Mouse (Mus musculus) heart, embryonic 12.5 days (tissue): ENCODE measurements around the gene Agmat. TPM values are rescaled to one million over a fixed set of nuclear protein-coding genes. Genes with fewer than 3 reads are reported as not detected.

Source experiments
- ATAC-seq: fragments of 200-750 bp; cut with Nextera tagmentation; 2 replicates; pipeline ENCODE4 v1.8.0; 2017; ENCODE audit warnings: moderate TSS enrichment, moderate library complexity; ENCODE audit not compliant: insufficient number of reproducible peaks, low FRiP score
- H3K27ac ChIP-seq: fragments of 300-500 bp; sonication (generic); 2 replicates; pipeline ENCODE4 v1.5.1; 2016; ENCODE audit warnings: mild to moderate bottlenecking, moderate library complexity; ENCODE audit not compliant: poor library complexity, severe bottlenecking
- H3K27me3 ChIP-seq: fragments of 300-500 bp; sonication (generic); replicated peaks from 2 replicates; pipeline ENCODE4 v1.6.1; 2016; ENCODE audit warnings: mild to moderate bottlenecking, moderate library complexity
- H3K36me3 ChIP-seq: fragments of 300-500 bp; sonication (generic); 2 replicates; pipeline ENCODE4 v1.6.1; 2016; ENCODE audit warnings: mild to moderate bottlenecking, moderate library complexity
- H3K4me1 ChIP-seq: fragments of 300-500 bp; sonication (generic); replicated peaks from 2 replicates; pipeline ENCODE4 v1.6.1; 2016; ENCODE audit warnings: mild to moderate bottlenecking
- H3K4me2 ChIP-seq: fragments of 300-500 bp; sonication (generic); 2 replicates; pipeline ENCODE4 v1.6.1; 2016; ENCODE audit warnings: mild to moderate bottlenecking, moderate library complexity
- H3K4me3 ChIP-seq: fragments of 300-500 bp; sonication (generic); 2 replicates; pipeline ENCODE4 v1.5.1; 2016; ENCODE audit warnings: mild to moderate bottlenecking
- H3K9ac ChIP-seq: fragments of 300-500 bp; sonication (generic); 2 replicates; pipeline ENCODE4 v1.6.1; 2016; ENCODE audit warnings: mild to moderate bottlenecking, moderate library complexity
- H3K9me3 ChIP-seq: fragments of 300-500 bp; sonication (generic); replicated peaks from 2 replicates; pipeline ENCODE4 v1.6.1; 2016; ENCODE audit warnings: mild to moderate bottlenecking, moderate library complexity
- WGBS: fragments of 180-500 bp; shearing (Covaris S2); methylation state at CpG from one replicate; pipeline ENCODE4 v1.1.7; 2016; 5-methylcytosine and 5-hydroxymethylcytosine counted together
- polyA plus RNA-seq: library from polyadenylated mRNA; unstranded; fragments of >200 nt; fragmentation: Nextera tagmentation; extraction: Ambion mirVana; gene quantifications from 2 replicates; pipeline ENCODE4 v1.2.1, GENCODE M21; 2016

Agmat gene
- 0.92 and 1.3 TPM in 2 replicates for polyA plus RNA-seq

DNA sequence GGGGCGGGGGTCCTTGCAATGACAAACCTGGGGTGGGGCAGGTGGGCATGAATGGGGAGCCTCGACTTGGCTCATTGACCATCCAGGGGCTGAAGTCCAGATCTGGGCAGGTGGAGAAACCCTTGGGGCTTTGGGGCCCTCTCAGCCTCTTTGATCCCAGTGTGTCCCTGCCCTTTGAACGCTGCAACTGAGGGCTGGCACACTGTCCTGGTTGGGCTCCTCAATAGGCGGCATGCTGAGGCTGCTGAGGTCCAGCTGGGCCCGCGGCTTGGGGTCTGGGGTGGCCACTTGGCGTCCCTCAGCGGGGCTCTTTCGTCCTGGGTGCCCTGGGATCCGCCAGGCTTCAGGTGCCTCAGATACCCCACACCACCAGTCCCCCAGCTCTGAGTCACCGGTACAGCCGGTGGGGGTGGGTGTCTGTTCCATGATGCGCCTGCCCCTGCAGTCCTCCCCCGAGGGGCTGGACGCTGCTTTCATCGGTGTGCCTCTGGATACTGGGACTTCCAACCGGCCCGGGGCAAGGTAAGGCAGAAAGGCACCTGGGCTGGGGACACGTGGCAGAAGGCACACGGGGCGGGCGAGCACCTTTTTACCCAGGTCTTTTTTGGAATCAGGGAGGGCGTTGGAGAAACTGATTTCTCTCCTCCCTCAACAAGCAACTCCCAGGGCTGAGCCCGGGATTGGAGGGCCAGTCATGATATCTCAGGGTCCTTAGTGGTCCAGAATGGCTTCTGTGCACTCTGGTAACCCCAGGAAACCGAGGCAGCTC lies at the start of gene Agmat:
Gene Agmat, plus strand, starts transcription at position 95 of the 769 bp plus-strand sequence.
- 0 out of 2 replicates have a peak within 1 kb of the TSS, but pooled peaks have one; percentile 6 for H3K4me2 ChIP-seq
- WGBS = 24% methylated on average over 25 of the region's 25 CpGs
- no peak within 1 kb of the TSS for H3K27ac ChIP-seq
- no peaks in the 10 kb centered on the region for H3K36me3 ChIP-seq
- no peak within 1 kb of the TSS for H3K4me3 ChIP-seq
- H3K27me3 ChIP-seq = no peaks in the 10 kb centered on the region
- ATAC-seq = 0 out of 2 replicates have a peak, but pooled peaks have one; percentile 10
- H3K4me1 ChIP-seq = peaks cover 26% of the 10 kb centered on the region
- H3K9ac ChIP-seq = no peak within 1 kb of the TSS
- no peaks in the 10 kb centered on the region for H3K9me3 ChIP-seq

DNA sequence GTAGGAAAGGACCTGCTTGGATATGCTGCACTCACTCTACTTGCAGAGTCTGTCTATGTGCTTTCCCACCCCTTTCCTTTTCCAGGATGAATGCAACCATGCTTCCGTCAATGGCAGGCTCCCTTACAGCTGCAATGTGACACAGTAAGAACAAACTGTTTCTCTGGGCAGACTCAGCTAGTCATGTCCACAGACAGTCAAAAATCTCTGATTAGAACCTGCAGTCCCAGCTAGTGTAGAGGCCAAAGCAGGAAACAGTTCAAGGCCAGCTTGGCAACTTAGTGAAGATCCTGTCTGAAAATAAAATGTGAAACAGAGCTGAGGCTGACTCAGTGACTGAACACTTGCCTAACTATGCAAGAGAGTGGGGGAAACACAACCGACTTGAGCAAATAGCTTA lies 41.8 kb upstream of the Agmat start:
- Histone ChIP-seq H3K4me3 (no peak overlapping the region), H3K36me3 (peaks cover 98% of the 10 kb centered on the region), H3K27me3 (no peaks in the 10 kb centered on the region), H3K4me2 (no peak overlapping the region), H3K4me1 (no peaks in the 10 kb centered on the region), H3K9me3 (no peaks in the 10 kb centered on the region), H3K27ac (no peak overlapping the region), H3K9ac (no peak overlapping the region)
- no peak for ATAC-seq
- WGBS = 92% methylated on average over 2 of the region's 2 CpGs

DNA sequence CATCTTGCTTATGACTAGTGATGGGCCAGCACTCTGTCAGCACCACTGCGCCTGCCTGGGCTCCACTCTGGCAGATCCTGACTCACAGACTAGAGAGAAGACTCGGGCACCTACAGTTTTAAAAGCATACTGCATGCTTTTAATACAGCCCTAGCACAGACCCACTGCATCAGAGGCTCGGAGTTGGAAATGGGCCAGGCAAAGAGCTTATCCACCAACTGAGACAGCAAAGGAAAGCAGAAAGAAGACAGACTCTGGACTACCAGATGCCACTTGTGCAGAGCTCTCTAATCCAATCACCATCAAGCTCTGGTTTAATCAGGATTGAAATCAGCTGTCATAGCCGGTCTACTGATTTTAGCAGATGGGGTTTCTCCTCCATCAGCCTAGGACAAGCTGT lies 41.1 kb upstream of the Agmat start:
- no peak overlapping the region for H3K27ac ChIP-seq
- H3K9ac ChIP-seq = no peak overlapping the region
- no peak for ATAC-seq
- H3K4me3 ChIP-seq = no peak overlapping the region
- no peaks in the 10 kb centered on the region for H3K4me1 ChIP-seq
- H3K27me3 ChIP-seq = no peaks in the 10 kb centered on the region
- H3K9me3 ChIP-seq = no peaks in the 10 kb centered on the region
- H3K36me3 ChIP-seq = peaks cover 98% of the 10 kb centered on the region
- 82% methylated on average over 4 of the region's 4 CpGs for WGBS
- no peak overlapping the region for H3K4me2 ChIP-seq

DNA sequence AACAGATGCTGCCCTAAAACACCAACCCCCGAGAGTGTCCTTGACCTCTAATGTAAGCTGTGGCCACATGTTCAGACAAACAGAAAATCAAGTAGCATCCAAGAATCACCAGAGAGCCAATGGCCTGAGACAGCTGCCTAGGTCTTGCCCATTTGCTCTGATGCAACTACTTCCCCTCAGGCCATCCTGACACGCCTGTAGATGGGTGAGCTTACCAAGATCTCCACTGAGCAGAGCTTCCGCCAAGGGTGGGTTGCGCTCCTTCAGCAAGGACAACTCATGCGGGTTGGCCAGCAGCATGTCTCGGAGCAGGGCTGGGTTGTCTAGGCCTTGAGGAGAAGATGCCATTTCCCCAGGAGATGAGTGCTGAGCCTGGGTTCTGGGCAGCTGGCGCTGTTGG lies 38.5 kb upstream of the Agmat start:
- Histone ChIP-seq H3K27ac (no peak overlapping the region), H3K4me2 (no peak overlapping the region), H3K4me1 (no peaks in the 10 kb centered on the region), H3K9ac (no peak overlapping the region), H3K4me3 (no peak overlapping the region), H3K36me3 (peaks cover 98% of the 10 kb centered on the region), H3K27me3 (no peaks in the 10 kb centered on the region), H3K9me3 (no peaks in the 10 kb centered on the region)
- no peak for ATAC-seq
- 91% methylated on average over 7 of the region's 7 CpGs for WGBS

DNA sequence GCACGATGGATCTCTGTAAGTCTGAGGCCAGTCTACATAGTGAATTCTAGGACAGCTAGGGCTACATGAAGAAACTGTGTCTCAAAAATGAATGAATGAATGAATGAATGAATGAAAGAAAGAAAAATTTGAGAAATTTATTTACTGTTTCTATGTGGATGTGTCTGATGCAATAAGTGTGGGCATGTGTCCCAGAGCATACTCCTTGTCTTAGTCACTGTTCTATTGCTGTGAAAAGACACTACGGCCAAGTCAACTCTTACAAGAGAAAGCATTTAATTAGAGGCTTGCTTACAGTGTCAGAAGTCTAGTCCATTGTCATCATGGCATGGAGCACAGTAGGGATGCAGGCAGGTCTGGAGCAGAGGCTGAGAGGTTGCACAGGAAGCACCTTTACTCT lies 37.5 kb upstream of the Agmat start:
- no peak for ATAC-seq
- peaks cover 93% of the 10 kb centered on the region for H3K36me3 ChIP-seq
- H3K4me2 ChIP-seq = no peak overlapping the region
- no peaks in the 10 kb centered on the region for H3K27me3 ChIP-seq
- 97% methylated on average over 2 of the region's 2 CpGs for WGBS
- H3K9me3 ChIP-seq = no peaks in the 10 kb centered on the region
- H3K4me1 ChIP-seq = no peaks in the 10 kb centered on the region
- no peak overlapping the region for H3K4me3 ChIP-seq
- H3K9ac ChIP-seq = no peak overlapping the region
- H3K27ac ChIP-seq = no peak overlapping the region

DNA sequence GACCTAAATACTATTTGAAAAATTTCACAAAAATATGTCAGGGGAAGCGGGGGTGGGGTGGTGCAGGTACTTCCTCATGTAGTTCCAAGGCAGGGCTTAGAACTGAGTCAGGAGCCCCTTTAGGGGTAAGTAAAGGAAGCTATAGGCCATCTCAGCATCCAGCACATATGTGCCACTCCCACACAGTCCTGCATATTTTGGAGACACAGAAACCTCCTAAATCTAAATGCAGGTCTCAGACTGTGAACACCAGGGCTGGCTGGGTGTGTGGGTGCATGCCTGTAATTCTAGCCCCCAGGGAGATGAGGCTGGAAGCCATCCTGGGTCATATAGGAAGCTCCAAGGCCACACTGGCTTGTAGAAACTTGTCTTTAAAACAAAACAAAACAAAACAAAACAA lies 35.2 kb upstream of the Agmat start:
- Histone ChIP-seq H3K4me1 (peaks cover 18% of the 10 kb centered on the region), H3K9me3 (no peaks in the 10 kb centered on the region), H3K9ac (no peak overlapping the region), H3K4me3 (no peak overlapping the region), H3K36me3 (peaks cover 70% of the 10 kb centered on the region), H3K27ac (no peak overlapping the region), H3K4me2 (no peak overlapping the region), H3K27me3 (no peaks in the 10 kb centered on the region)
- WGBS = 97% methylated on average over 1 of the region's 1 CpGs
- no peak for ATAC-seq

DNA sequence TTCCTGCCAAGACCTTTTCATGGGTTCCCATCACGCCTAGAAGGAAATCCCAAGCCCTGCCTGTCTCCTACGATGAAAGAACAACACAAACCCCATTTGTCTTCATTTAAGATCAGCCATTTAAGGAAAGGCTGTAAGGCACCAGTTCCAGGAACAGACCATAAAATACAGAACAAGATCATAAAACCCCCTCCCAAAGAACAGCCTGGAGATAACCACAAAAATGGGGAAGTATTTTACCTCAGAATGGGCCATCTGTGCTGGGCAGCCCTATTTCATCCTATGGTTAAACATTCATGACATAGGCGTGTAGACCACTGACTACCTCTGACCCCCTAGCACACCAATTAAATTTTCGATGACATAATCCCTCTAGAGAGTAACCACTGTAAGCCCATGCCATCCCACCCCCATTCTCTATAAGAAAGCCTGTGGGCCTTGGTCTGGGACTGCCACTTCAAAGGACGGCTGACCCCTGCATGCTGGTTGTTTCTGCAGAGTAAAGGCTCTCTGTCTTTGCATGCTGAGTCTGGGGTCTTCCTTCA lies 32.8 kb upstream of the Agmat start:
- Histone ChIP-seq H3K9ac (no peak overlapping the region), H3K4me1 (peaks cover 19% of the 10 kb centered on the region), H3K4me3 (no peak overlapping the region), H3K36me3 (peaks cover 54% of the 10 kb centered on the region), H3K27me3 (no peaks in the 10 kb centered on the region), H3K27ac (no peak overlapping the region), H3K9me3 (no peaks in the 10 kb centered on the region), H3K4me2 (no peak overlapping the region)
- WGBS = 92% methylated on average over 5 of the region's 5 CpGs
- no peak for ATAC-seq

DNA sequence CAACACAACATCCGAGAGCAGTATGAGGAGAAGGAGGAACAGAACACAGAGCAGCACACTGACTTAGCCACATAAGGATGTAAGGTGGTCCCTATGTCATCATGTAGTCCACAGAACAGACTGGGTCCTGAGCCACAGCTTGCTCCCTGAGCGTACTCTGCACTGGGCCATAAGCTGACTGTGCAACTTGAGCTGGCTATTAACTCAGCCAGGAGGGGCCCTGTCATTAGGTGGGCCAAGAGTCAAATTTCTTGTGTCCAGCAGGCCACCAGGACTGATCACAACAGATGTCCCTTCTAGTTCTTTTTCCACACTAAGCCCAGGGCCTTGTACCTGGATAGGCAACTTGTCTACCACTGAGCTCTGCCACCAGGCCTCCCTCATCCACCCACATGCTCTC lies 31.4 kb upstream of the Agmat start:
- Histone ChIP-seq H3K4me1 (peaks cover 26% of the 10 kb centered on the region), H3K36me3 (peaks cover 44% of the 10 kb centered on the region), H3K4me3 (no peak overlapping the region), H3K4me2 (no peak overlapping the region), H3K27me3 (no peaks in the 10 kb centered on the region), H3K27ac (no peak overlapping the region), H3K9ac (no peak overlapping the region), H3K9me3 (0 out of 2 replicates have a peak, but pooled peaks cover under 1% of the 10 kb centered on the region)
- 78% methylated on average over 2 of the region's 2 CpGs for WGBS
- ATAC-seq = no peak

DNA sequence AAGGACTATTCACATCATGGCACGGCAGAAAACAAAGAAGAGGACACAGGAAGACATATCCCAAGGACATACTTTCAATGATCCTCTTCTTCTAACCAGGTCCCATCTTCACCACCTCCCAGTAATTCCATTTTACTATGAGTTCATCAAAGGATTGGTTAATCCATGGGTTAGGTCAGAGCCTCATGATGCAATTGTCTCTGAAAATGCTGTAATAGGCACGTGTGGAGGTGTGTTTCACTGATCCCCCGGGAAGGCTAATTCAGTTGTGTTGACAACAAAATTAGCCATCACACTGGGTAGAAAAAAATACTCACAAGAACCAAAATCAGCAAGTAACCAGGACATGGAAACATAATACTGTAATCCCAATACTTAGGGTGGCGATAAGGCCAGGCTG lies 28.8 kb upstream of the Agmat start:
- Histone ChIP-seq H3K9me3 (0 out of 2 replicates have a peak, but pooled peaks cover 3% of the 10 kb centered on the region), H3K27me3 (no peaks in the 10 kb centered on the region), H3K27ac (no peak overlapping the region), H3K4me2 (no peak overlapping the region), H3K4me1 (peaks cover 46% of the 10 kb centered on the region), H3K4me3 (no peak overlapping the region), H3K9ac (no peak overlapping the region), H3K36me3 (peaks cover 28% of the 10 kb centered on the region)
- no peak for ATAC-seq
- 86% methylated on average over 4 of the region's 4 CpGs for WGBS

DNA sequence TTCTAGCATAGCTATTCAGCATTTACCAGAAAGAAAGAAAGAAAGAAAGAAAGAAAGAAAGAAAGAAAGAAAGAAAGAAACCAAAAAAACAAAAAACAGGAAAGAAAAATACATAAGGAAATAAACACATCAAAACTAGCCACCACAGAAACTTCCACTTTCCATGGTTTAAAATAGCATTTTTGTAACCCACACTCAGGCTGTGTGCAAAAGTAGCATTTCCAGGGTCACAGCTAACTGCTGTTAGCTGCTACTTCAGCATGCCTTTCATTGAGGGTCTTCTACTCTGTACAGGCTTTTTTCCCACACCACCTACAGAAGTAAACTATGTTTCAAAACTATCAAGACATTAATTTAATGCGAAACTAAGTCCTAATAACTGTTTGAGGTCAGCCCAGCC lies 27.2 kb upstream of the Agmat start:
- Histone ChIP-seq H3K4me2 (no peak overlapping the region), H3K27me3 (no peaks in the 10 kb centered on the region), H3K4me1 (peaks cover 50% of the 10 kb centered on the region), H3K9me3 (0 out of 2 replicates have a peak, but pooled peaks cover 3% of the 10 kb centered on the region), H3K9ac (no peak overlapping the region), H3K27ac (no peak overlapping the region), H3K4me3 (no peak overlapping the region), H3K36me3 (peaks cover 20% of the 10 kb centered on the region)
- WGBS = 94% methylated on average over 1 of the region's 1 CpGs
- ATAC-seq = no peak

DNA sequence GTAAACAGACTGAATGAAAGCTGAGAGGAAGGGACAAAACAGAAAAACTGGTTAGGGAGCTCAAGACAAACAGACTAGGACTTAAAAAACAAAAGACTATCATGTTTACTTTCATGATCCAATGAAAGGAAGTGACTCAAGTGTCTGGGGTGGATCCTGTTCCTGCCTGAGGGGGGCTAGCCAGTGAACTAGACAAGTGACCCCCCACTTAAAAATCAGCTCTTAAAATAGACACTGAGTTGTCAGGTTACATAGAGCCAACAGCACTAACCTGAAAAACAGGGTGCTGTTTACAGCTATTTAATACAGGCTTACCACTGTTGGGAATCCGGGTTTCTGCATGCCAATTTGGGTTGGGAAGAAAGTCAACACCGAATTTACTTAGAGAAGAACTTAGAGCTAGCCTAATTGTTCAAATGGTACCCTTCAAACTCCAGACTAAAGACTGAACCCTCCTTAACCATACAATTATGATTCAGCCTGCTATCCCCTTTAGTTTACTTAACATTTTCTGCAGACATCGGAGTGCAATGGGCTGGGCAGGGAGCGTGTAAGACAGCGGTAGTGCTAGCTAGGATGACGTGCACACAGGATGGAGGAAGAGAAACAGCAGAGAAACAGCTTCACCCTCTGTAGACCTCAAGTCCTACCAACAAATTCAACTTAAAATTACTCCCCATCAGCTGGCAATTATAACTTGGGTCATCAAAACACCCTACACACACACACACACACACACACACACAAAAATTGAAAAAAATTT lies 25.5 kb upstream of the Agmat start:
- WGBS = 57% methylated on average over 6 of the region's 6 CpGs
- Histone ChIP-seq H3K4me3 (0 out of 2 replicates have a peak overlapping the region, but pooled peaks have one; percentile 96), H3K36me3 (peaks cover 20% of the 10 kb centered on the region), H3K9ac (peak overlapping the region; percentile 97; the same call in 1 of the 2 replicates), H3K4me1 (peaks cover 37% of the 10 kb centered on the region), H3K27me3 (no peaks in the 10 kb centered on the region), H3K27ac (no peak overlapping the region; the same call in 1 of the 2 replicates), H3K9me3 (0 out of 2 replicates have a peak, but pooled peaks cover 3% of the 10 kb centered on the region), H3K4me2 (peak overlapping the region; percentile 77)
- ATAC-seq = no peak
